In genomic region chr3:151905775-151906174, GRCm38 (mm10) we compare ENCODE assay signal across 21 mouse cellular contexts.
DNase-seq lines count a peak whose midpoint lies in the region; ATAC-seq lines count a peak whose summit lies in the region.
"Had no signal": no experiment of that assay in that cellular context is flagged by ENCODE, and none has a peak within 500 bp of the region (broad histone marks: within the 10 kb centered on the region; RNA-seq: fewer than 3 reads in every experiment).

No protein-coding gene starts in this region.

- peak; percentile 55; the same call in 1 of the 2 replicates for ATAC-seq in embryonic facial prominence, embryonic 14.5 days (ENCODE audit: low read depth)
- ATAC-seq in embryonic facial prominence, embryonic 15.5 days (ENCODE audit: insufficient number of reproducible peaks, low FRiP score, low TSS enrichment, low read depth), result peak; percentile 60; the same call in 1 of the 2 replicates
- ATAC-seq: activated CD4-positive, CD25-positive, alpha-beta regulatory T cell, adult 4 months; CD4-positive, CD25-positive, alpha-beta regulatory T cell, adult 4 months; Patski had no signal

- no peaks in the 10 kb centered on the region for H3K36me3 ChIP-seq in embryonic facial prominence, embryonic 14.5 days (ENCODE audit: control insufficient read depth, insufficient read depth, low read length)
- H3K36me3 ChIP-seq in embryonic facial prominence, embryonic 10.5 days (replicated peaks), result no peaks in the 10 kb centered on the region
- H3K36me3 ChIP-seq in heart, embryonic 10.5 days, result no peaks in the 10 kb centered on the region
- no peaks in the 10 kb centered on the region for H3K36me3 ChIP-seq in embryonic facial prominence, embryonic 15.5 days
- H3K36me3 ChIP-seq: G1E had no signal

- no peak overlapping the region for H3K4me3 ChIP-seq in embryonic facial prominence, embryonic 14.5 days (ENCODE audit: low read depth, low read length)
- no peak overlapping the region for H3K4me3 ChIP-seq in embryonic facial prominence, embryonic 10.5 days
- no peak overlapping the region for H3K4me3 ChIP-seq in heart, embryonic 10.5 days
- no peak overlapping the region for H3K4me3 ChIP-seq in embryonic facial prominence, embryonic 15.5 days (replicated peaks)

- intact Hi-C loops in left cerebral cortex, postnatal 10 days (cut with DNase I), result no loop called here

- H3K4me1 ChIP-seq in embryonic facial prominence, embryonic 14.5 days (ENCODE audit: control insufficient read depth, insufficient read depth, low read length), result peaks cover 15% of the 10 kb centered on the region
- H3K4me1 ChIP-seq in embryonic facial prominence, embryonic 10.5 days, result peaks cover 11% of the 10 kb centered on the region; the same call in 1 of the 2 replicates
- no peaks in the 10 kb centered on the region for H3K4me1 ChIP-seq in heart, embryonic 10.5 days
- peaks cover 19% of the 10 kb centered on the region for H3K4me1 ChIP-seq in embryonic facial prominence, embryonic 15.5 days

- H3K9ac ChIP-seq in embryonic facial prominence, embryonic 14.5 days (ENCODE audit: low read depth, low read length), result no peak overlapping the region
- no peak overlapping the region for H3K9ac ChIP-seq in embryonic facial prominence, embryonic 15.5 days

- no peak overlapping the region for H3K4me2 ChIP-seq in embryonic facial prominence, embryonic 14.5 days (ENCODE audit: low read depth, low read length)
- no peak overlapping the region for H3K4me2 ChIP-seq in embryonic facial prominence, embryonic 15.5 days (replicated peaks)

- peak; percentile 54 for DNase-seq in embryonic facial prominence, embryonic 14.5 days (ENCODE audit: low spot score)
- DNase-seq in embryonic facial prominence, embryonic 10.5 days (ENCODE audit: low spot score), result no peak
- DNase-seq in heart, adult 11 months, result peak; percentile 25
- no peak for DNase-seq in heart, embryonic 10.5 days (ENCODE audit: low spot score)
- DNase-seq in left cerebral cortex, postnatal 10 days (ENCODE audit: extremely low spot score in 1 of 2, low spot score in 2 of 2), result no peak
- DNase-seq: adrenal gland, adult 2 months; adrenal gland, adult 8-10 months; adrenal gland, postnatal 10 days; adrenal gland, postnatal 14 days; adrenal gland, postnatal 25 days; adrenal gland, postnatal 36 days; B cell, adult 2 months; cerebellum, adult 11 months; cerebellum, adult 11-12 months; cerebellum, adult 18-20 months had no signal

- H3K27ac ChIP-seq in embryonic facial prominence, embryonic 14.5 days (replicated peaks; ENCODE audit: low read depth, low read length), result no peak overlapping the region
- H3K27ac ChIP-seq in embryonic facial prominence, embryonic 10.5 days (replicated peaks), result no peak overlapping the region
- no peak overlapping the region for H3K27ac ChIP-seq in heart, embryonic 10.5 days
- no peak overlapping the region for H3K27ac ChIP-seq in embryonic facial prominence, embryonic 15.5 days (replicated peaks)

- no peaks in the 10 kb centered on the region for H3K9me3 ChIP-seq in embryonic facial prominence, embryonic 14.5 days (ENCODE audit: control insufficient read depth, low read length)
- H3K9me3 ChIP-seq in embryonic facial prominence, embryonic 10.5 days, result no peaks in the 10 kb centered on the region
- no peaks in the 10 kb centered on the region for H3K9me3 ChIP-seq in heart, embryonic 10.5 days
- no peaks in the 10 kb centered on the region for H3K9me3 ChIP-seq in embryonic facial prominence, embryonic 15.5 days (replicated peaks)

- WGBS in embryonic facial prominence, embryonic 14.5 days, result 74% methylated on average over 4 of the region's 4 CpGs
- 89% methylated on average over 4 of the region's 4 CpGs for WGBS in embryonic facial prominence, embryonic 10.5 days
- WGBS in heart, embryonic 10.5 days, result 86% methylated on average over 4 of the region's 4 CpGs
- WGBS in embryonic facial prominence, embryonic 15.5 days, result 74% methylated on average over 4 of the region's 4 CpGs

- no peaks in the 10 kb centered on the region for H3K27me3 ChIP-seq in embryonic facial prominence, embryonic 14.5 days (replicated peaks; ENCODE audit: control insufficient read depth, insufficient read depth, low read length)
- no peaks in the 10 kb centered on the region for H3K27me3 ChIP-seq in embryonic facial prominence, embryonic 10.5 days (replicated peaks; ENCODE audit: low read depth, poor library complexity, severe bottlenecking)
- H3K27me3 ChIP-seq in heart, embryonic 10.5 days (ENCODE audit: insufficient read depth, poor library complexity, severe bottlenecking), result no peaks in the 10 kb centered on the region
- no peaks in the 10 kb centered on the region for H3K27me3 ChIP-seq in embryonic facial prominence, embryonic 15.5 days
- H3K27me3 ChIP-seq: CH12.LX had no signal

Comparison
In these comparisons a context has a peak if more than half of its experiments do, and no peak if none do; other contexts are left out.
1. DNase-seq: peak in embryonic facial prominence, embryonic 14.5 days (single experiment) and heart, adult 11 months (single experiment); none in embryonic facial prominence, embryonic 10.5 days (single experiment), heart, embryonic 10.5 days (single experiment) and left cerebral cortex, postnatal 10 days (0 of 2).